Mouse (Mus musculus) Muller cell, postnatal 12 days (primary cell): ENCODE measurements around the gene B9d1.

Experiments used
- DNase-seq: peaks from one replicate; pipeline ENCODE4 v3.0.0-alpha.2; 2015; ENCODE audit errors: inconsistent ontology term

The B9d1 gene

GRCm38 (mm10) chr11:61504713-61505257 lies at the start of gene B9d1:
B9d1 (plus strand) TSS chr11:61505144.
- DNase-seq: peak; percentile 93

GRCm38 (mm10) chr11:61464071-61464470 lies 40.9 kb upstream of the B9d1 start:
- no peak for DNase-seq

- DNase-seq: no peak
Measured at GRCm38 (mm10) chr11:61465422-61465821, 39.5 kb upstream of the B9d1 start.

GRCm38 (mm10) chr11:61468534-61468933 lies 36.4 kb upstream of the B9d1 start:
- DNase-seq: no peak

GRCm38 (mm10) chr11:61469317-61469917 lies 35.5 kb upstream of the B9d1 start:
- no peak for DNase-seq

GRCm38 (mm10) chr11:61470880-61471279 lies 34.1 kb upstream of the B9d1 start:
- no peak for DNase-seq

- DNase-seq: no peak
Measured at GRCm38 (mm10) chr11:61473630-61474029, 31.3 kb upstream of the B9d1 start.

- DNase-seq: peak; percentile 25
Measured at GRCm38 (mm10) chr11:61476786-61477382, 28.1 kb upstream of the B9d1 start.

- peak; percentile 52 for DNase-seq
Measured at GRCm38 (mm10) chr11:61477566-61478508, 27.1 kb upstream of the B9d1 start.

- no peak for DNase-seq
Measured at GRCm38 (mm10) chr11:61478788-61479187, 26.2 kb upstream of the B9d1 start.

GRCm38 (mm10) chr11:61481239-61482090 lies 23.5 kb upstream of the B9d1 start:
- DNase-seq: peak; percentile 21

GRCm38 (mm10) chr11:61483226-61483845 lies 21.6 kb upstream of the B9d1 start:
- DNase-seq: peak; percentile 76

GRCm38 (mm10) chr11:61484256-61484612 lies 20.7 kb upstream of the B9d1 start:
- DNase-seq: no peak

GRCm38 (mm10) chr11:61484613-61485540 lies 20.1 kb upstream of the B9d1 start, which contains the start of gene Mfap4:
Mfap4 (plus strand) TSS chr11:61485431.
- peak; percentile 67 for DNase-seq

GRCm38 (mm10) chr11:61485541-61486457 lies 19.1 kb upstream of the B9d1 start:
- DNase-seq: no peak

- no peak for DNase-seq
Measured at GRCm38 (mm10) chr11:61486458-61487219, 18.3 kb upstream of the B9d1 start.

- DNase-seq: peak; percentile 73
Measured at GRCm38 (mm10) chr11:61487401-61487800, 17.5 kb upstream of the B9d1 start.

- no peak for DNase-seq
Measured at GRCm38 (mm10) chr11:61487936-61488335, 17.0 kb upstream of the B9d1 start.
